Mouse (Mus musculus): Measurements from ENCODE around the gene Srbd1.

DNA sequence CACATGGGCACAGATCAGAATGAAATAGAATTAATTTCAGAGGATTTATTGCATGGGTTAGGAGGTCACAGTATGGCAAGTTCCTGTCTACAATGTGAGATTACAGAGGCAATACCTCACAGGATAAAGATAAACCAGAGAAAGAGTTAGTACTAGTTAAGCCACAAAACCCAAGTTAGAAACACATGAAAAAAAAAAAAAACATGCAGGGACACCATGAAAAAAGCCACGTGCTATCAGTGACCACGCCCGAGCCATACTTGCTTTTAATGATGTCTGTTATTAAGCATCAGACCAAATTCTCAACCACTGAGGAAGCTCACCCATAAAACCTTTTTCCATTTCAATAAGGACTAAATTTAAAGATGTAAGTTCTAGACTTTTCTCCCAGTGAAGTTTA lies 120.4 kb downstream of the Srbd1 start:
- TF ChIP-seq REST (IDR thresholded peaks at IDR 0.05; ENCODE audit: insufficient read depth, insufficient read length), result no peak
- no peak for TF ChIP-seq E2F4 (IDR thresholded peaks at IDR 0.05; ENCODE audit: insufficient read depth)
- TF ChIP-seq CEBPB (IDR thresholded peaks at IDR 0.05; ENCODE audit: insufficient read depth, poor library complexity, severe bottlenecking), result no peak
- no peak for TF ChIP-seq USF1 (IDR thresholded peaks at IDR 0.05; ENCODE audit: low read depth)
- TF ChIP-seq MYOG (IDR thresholded peaks at IDR 0.05; ENCODE audit: control insufficient read depth in 1 of 3, insufficient read depth in 1 of 3, insufficient read length in 2 of 3, low read depth in 2 of 3), result no peak
- no peak for TF ChIP-seq MYOD1 (IDR thresholded peaks at IDR 0.05; ENCODE audit: control insufficient read depth in 1 of 3, insufficient read length in 2 of 3, low read depth in 2 of 3)
